Mouse (Mus musculus): ENCODE data around the gene Ovol1.
A peak's percentile ranks its signal among the peaks of the same experiment; 100 is the strongest.

GRCm38 (mm10) chr19:5571831-5572230 lies 11.4 kb upstream of the Ovol1 start:
- TF ChIP-seq GATA1 (IDR thresholded peaks at IDR 0.05; ENCODE audit: borderline replicate concordance, low read length) (no peak), FLI1 (IDR thresholded peaks at IDR 0.05; ENCODE audit: low read length) (peak; percentile 42; the same call in 1 of the 2 replicates)
